Mouse (Mus musculus): Measurements from ENCODE around the gene Nedd9. TPM values are rescaled to one million over a fixed set of nuclear protein-coding genes. Genes with fewer than 3 reads are reported as not detected.

The Nedd9 gene
- 11.5 and 15.9 TPM in 2 replicates for polyA plus RNA-seq (2015; fragmentation: Nextera tagmentation; extraction: Ambion mirVana)

GRCm38 (mm10) chr13:41486606-41487408, at the start of gene Nedd9:
Gene Nedd9, minus strand, starts transcription at chr13:41487362.
- ATAC-seq = no peak
- no peak within 1 kb of the TSS for H3K4me2 ChIP-seq (replicated peaks)
- no peaks in the 10 kb centered on the region for H3K36me3 ChIP-seq
- WGBS = 83% methylated on average over 15 of the region's 15 CpGs
- H3K9ac ChIP-seq (replicated peaks) = no peak within 1 kb of the TSS
- H3K27me3 ChIP-seq = 0 out of 2 replicates have a peak, but pooled peaks cover 5% of the 10 kb centered on the region
- H3K27ac ChIP-seq = no peak within 1 kb of the TSS
- H3K4me1 ChIP-seq (replicated peaks) = peaks cover 6% of the 10 kb centered on the region; the same call in 1 of the 2 replicates
- no peaks in the 10 kb centered on the region for H3K9me3 ChIP-seq
- no peak within 1 kb of the TSS for H3K4me3 ChIP-seq (replicated peaks)

- Histone ChIP-seq H3K4me1 (replicated peaks) (no peaks in the 10 kb centered on the region), H3K9ac (replicated peaks) (no peak overlapping the region), H3K9me3 (no peaks in the 10 kb centered on the region), H3K27me3 (no peaks in the 10 kb centered on the region), H3K27ac (no peak overlapping the region), H3K4me3 (replicated peaks) (no peak overlapping the region), H3K4me2 (replicated peaks) (no peak overlapping the region), H3K36me3 (no peaks in the 10 kb centered on the region)
- 87% methylated on average over 5 of the region's 5 CpGs for WGBS
- no peak for ATAC-seq
Observed at GRCm38 (mm10) chr13:41532625-41533024, 45.5 kb upstream of the Nedd9 start.

- ATAC-seq = no peak
- Histone ChIP-seq H3K36me3 (no peaks in the 10 kb centered on the region), H3K27ac (no peak overlapping the region), H3K4me2 (replicated peaks) (no peak overlapping the region), H3K4me1 (replicated peaks) (no peaks in the 10 kb centered on the region), H3K9ac (replicated peaks) (no peak overlapping the region), H3K9me3 (no peaks in the 10 kb centered on the region), H3K27me3 (no peaks in the 10 kb centered on the region), H3K4me3 (replicated peaks) (no peak overlapping the region)
Observed at GRCm38 (mm10) chr13:41530326-41530725, 43.2 kb upstream of the Nedd9 start.

GRCm38 (mm10) chr13:41524208-41524607, 37.0 kb upstream of the Nedd9 start:
- Histone ChIP-seq H3K27me3 (no peaks in the 10 kb centered on the region), H3K4me2 (replicated peaks) (no peak overlapping the region), H3K4me3 (replicated peaks) (no peak overlapping the region), H3K9me3 (no peaks in the 10 kb centered on the region), H3K9ac (replicated peaks) (no peak overlapping the region), H3K36me3 (no peaks in the 10 kb centered on the region), H3K27ac (no peak overlapping the region), H3K4me1 (replicated peaks) (no peaks in the 10 kb centered on the region)
- WGBS = 94% methylated on average over 11 of the region's 11 CpGs
- no peak for ATAC-seq

GRCm38 (mm10) chr13:41521296-41521695, 34.1 kb upstream of the Nedd9 start:
- no peaks in the 10 kb centered on the region for H3K4me1 ChIP-seq (replicated peaks)
- ATAC-seq = no peak
- no peak overlapping the region for H3K4me3 ChIP-seq (replicated peaks)
- H3K4me2 ChIP-seq (replicated peaks) = no peak overlapping the region
- H3K9me3 ChIP-seq = no peaks in the 10 kb centered on the region
- no peaks in the 10 kb centered on the region for H3K36me3 ChIP-seq
- no peak overlapping the region for H3K27ac ChIP-seq
- H3K27me3 ChIP-seq = no peaks in the 10 kb centered on the region
- 91% methylated on average over 4 of the region's 4 CpGs for WGBS
- no peak overlapping the region for H3K9ac ChIP-seq (replicated peaks)

- 92% methylated on average over 5 of the region's 5 CpGs for WGBS
- H3K9ac ChIP-seq (replicated peaks) = no peak overlapping the region
- H3K4me3 ChIP-seq (replicated peaks) = no peak overlapping the region
- H3K27me3 ChIP-seq = no peaks in the 10 kb centered on the region
- H3K9me3 ChIP-seq = no peaks in the 10 kb centered on the region
- H3K4me1 ChIP-seq (replicated peaks) = no peaks in the 10 kb centered on the region
- H3K27ac ChIP-seq = no peak overlapping the region
- H3K4me2 ChIP-seq (replicated peaks) = no peak overlapping the region
- no peaks in the 10 kb centered on the region for H3K36me3 ChIP-seq
- ATAC-seq = no peak
Observed at GRCm38 (mm10) chr13:41520549-41521161, 33.5 kb upstream of the Nedd9 start.

GRCm38 (mm10) chr13:41519792-41520191, 32.6 kb upstream of the Nedd9 start:
- Histone ChIP-seq H3K9ac (replicated peaks) (no peak overlapping the region), H3K27me3 (no peaks in the 10 kb centered on the region), H3K4me1 (replicated peaks) (no peaks in the 10 kb centered on the region), H3K36me3 (no peaks in the 10 kb centered on the region), H3K9me3 (no peaks in the 10 kb centered on the region), H3K4me2 (replicated peaks) (no peak overlapping the region), H3K4me3 (replicated peaks) (no peak overlapping the region), H3K27ac (no peak overlapping the region)
- no peak for ATAC-seq
- WGBS = 94% methylated on average over 4 of the region's 4 CpGs

- no peaks in the 10 kb centered on the region for H3K36me3 ChIP-seq
- H3K4me2 ChIP-seq (replicated peaks) = no peak overlapping the region
- H3K27me3 ChIP-seq = no peaks in the 10 kb centered on the region
- H3K27ac ChIP-seq = no peak overlapping the region
- no peaks in the 10 kb centered on the region for H3K9me3 ChIP-seq
- H3K4me3 ChIP-seq (replicated peaks) = no peak overlapping the region
- no peaks in the 10 kb centered on the region for H3K4me1 ChIP-seq (replicated peaks)
- no peak for ATAC-seq
- 94% methylated on average over 4 of the region's 4 CpGs for WGBS
- no peak overlapping the region for H3K9ac ChIP-seq (replicated peaks)
Observed at GRCm38 (mm10) chr13:41517193-41517592, 30.0 kb upstream of the Nedd9 start.

GRCm38 (mm10) chr13:41515749-41516148, 28.6 kb upstream of the Nedd9 start:
- Histone ChIP-seq H3K36me3 (no peaks in the 10 kb centered on the region), H3K4me3 (replicated peaks) (no peak overlapping the region), H3K4me2 (replicated peaks) (no peak overlapping the region), H3K4me1 (replicated peaks) (no peaks in the 10 kb centered on the region), H3K9ac (replicated peaks) (no peak overlapping the region), H3K9me3 (no peaks in the 10 kb centered on the region), H3K27ac (no peak overlapping the region), H3K27me3 (no peaks in the 10 kb centered on the region)
- ATAC-seq = no peak
- WGBS = 88% methylated on average over 4 of the region's 4 CpGs

- Histone ChIP-seq H3K4me2 (replicated peaks) (no peak overlapping the region), H3K4me3 (replicated peaks) (no peak overlapping the region), H3K4me1 (replicated peaks) (peaks cover 3% of the 10 kb centered on the region; the same call in 1 of the 2 replicates), H3K27me3 (no peaks in the 10 kb centered on the region), H3K36me3 (no peaks in the 10 kb centered on the region), H3K9me3 (no peaks in the 10 kb centered on the region), H3K9ac (replicated peaks) (no peak overlapping the region), H3K27ac (no peak overlapping the region)
- WGBS = 72% methylated on average over 8 of the region's 8 CpGs
- ATAC-seq = no peak
Observed at GRCm38 (mm10) chr13:41514918-41515317, 27.8 kb upstream of the Nedd9 start.

- H3K27ac ChIP-seq = no peak overlapping the region
- ATAC-seq = no peak
- 91% methylated on average over 3 of the region's 3 CpGs for WGBS
Observed at GRCm38 (mm10) chr13:41513456-41513855, 26.3 kb upstream of the Nedd9 start.

GRCm38 (mm10) chr13:41512243-41512642, 25.1 kb upstream of the Nedd9 start:
- no peak overlapping the region for H3K9ac ChIP-seq (replicated peaks)

More at GRCm38 (mm10) chr13:41513456-41513855, 26.3 kb upstream of the Nedd9 start:
- no peak overlapping the region for H3K4me2 ChIP-seq (replicated peaks)
- H3K9ac ChIP-seq (replicated peaks) = no peak overlapping the region
- no peaks in the 10 kb centered on the region for H3K9me3 ChIP-seq
- no peaks in the 10 kb centered on the region for H3K36me3 ChIP-seq
- H3K27me3 ChIP-seq = no peaks in the 10 kb centered on the region
- peaks cover 3% of the 10 kb centered on the region; the same call in 1 of the 2 replicates for H3K4me1 ChIP-seq (replicated peaks)
- H3K4me3 ChIP-seq (replicated peaks) = no peak overlapping the region

More at GRCm38 (mm10) chr13:41512243-41512642, 25.1 kb upstream of the Nedd9 start:
- Histone ChIP-seq H3K27ac (no peak overlapping the region), H3K9me3 (no peaks in the 10 kb centered on the region), H3K36me3 (no peaks in the 10 kb centered on the region), H3K4me1 (replicated peaks) (peaks cover 3% of the 10 kb centered on the region; the same call in 1 of the 2 replicates), H3K4me3 (replicated peaks) (no peak overlapping the region), H3K27me3 (no peaks in the 10 kb centered on the region), H3K4me2 (replicated peaks) (no peak overlapping the region)
- 86% methylated on average over 4 of the region's 4 CpGs for WGBS
- ATAC-seq = no peak
